Mouse (Mus musculus) forebrain, embryonic 11.5 days (tissue): ENCODE results near the gene Slx4. TPM values are rescaled to one million over a fixed set of nuclear protein-coding genes. Genes with fewer than 3 reads are reported as not detected.
"Not testable (repeated sequence)": the region's sequence is repeated elsewhere in the genome, so short reads cannot be mapped to it uniquely, and the experiment has no call there.

Experiments
- ATAC-seq: fragments of 200-750 bp; cut with Nextera tagmentation; replicated peaks from 2 replicates; pipeline ENCODE4 v1.8.0; 2017; ENCODE audit warnings: moderate TSS enrichment; ENCODE audit not compliant: low FRiP score
- DNase-seq: peaks from one replicate; pipeline ENCODE4 v3.0.0-alpha.2; 2017; ENCODE audit warnings: low spot score
- H3K27ac ChIP-seq: fragments of 300-500 bp; sonication (generic); 2 replicates; pipeline ENCODE4 v1.5.1; 2014; ENCODE audit warnings: low read depth, low read length
- H3K27me3 ChIP-seq: fragments of 300-500 bp; sonication (generic); 2 replicates; pipeline ENCODE4 v1.6.1; 2014; ENCODE audit warnings: mild to moderate bottlenecking, low read length, mixed read lengths; ENCODE audit not compliant: control insufficient read depth, insufficient read depth
- H3K36me3 ChIP-seq: fragments of 300-500 bp; sonication (generic); 2 replicates; pipeline ENCODE4 v1.6.1; 2014; ENCODE audit warnings: mild to moderate bottlenecking, low read length, moderate library complexity, mixed read lengths; ENCODE audit not compliant: control insufficient read depth, insufficient read depth
- H3K4me1 ChIP-seq: fragments of 300-500 bp; sonication (generic); replicated peaks from 2 replicates; pipeline ENCODE4 v1.6.1; 2014; ENCODE audit warnings: low read length, mixed read lengths; ENCODE audit not compliant: control insufficient read depth, insufficient read depth
- H3K4me2 ChIP-seq: fragments of 300-500 bp; sonication (generic); 2 replicates; pipeline ENCODE4 v1.6.1; 2014; ENCODE audit warnings: low read depth, mild to moderate bottlenecking, low read length, moderate library complexity, mixed read lengths; ENCODE audit not compliant: severe bottlenecking
- H3K4me3 ChIP-seq: fragments of 300-500 bp; sonication (generic); 2 replicates; pipeline ENCODE4 v1.5.1; 2014; ENCODE audit warnings: low read depth, low read length
- H3K9ac ChIP-seq: fragments of 300-500 bp; sonication (generic); 2 replicates; pipeline ENCODE4 v1.6.1; 2014; ENCODE audit warnings: low read length
- H3K9me3 ChIP-seq: fragments of 300-500 bp; sonication (generic); 2 replicates; pipeline ENCODE4 v1.6.1; 2016; ENCODE audit warnings: low read length, mixed read lengths; ENCODE audit not compliant: control insufficient read depth
- WGBS: fragments of 180-500 bp; shearing (Covaris S2); extraction: QIAGEN DNeasy Blood & Tissue Kit; methylation state at CpG from one replicate; pipeline ENCODE4 v1.1.7; 2014; 5-methylcytosine and 5-hydroxymethylcytosine counted together
- polyA plus RNA-seq: library from polyadenylated mRNA; unstranded; fragments of >200 nt; fragmentation: Nextera tagmentation; extraction: Ambion mirVana; gene quantifications from 2 replicates; pipeline ENCODE4 v1.2.1, GENCODE M21; 2014

The Slx4 gene
- polyA plus RNA-seq, 1 experiment from 2014 or later: 32.0 TPM

- H3K27me3 ChIP-seq: no peaks in the 10 kb centered on the region
- H3K9ac ChIP-seq: no peak overlapping the region
- H3K27ac ChIP-seq: no peak overlapping the region
- peaks cover 9% of the 10 kb centered on the region; the same call in 1 of the 2 replicates for H3K36me3 ChIP-seq
- WGBS: 57% methylated on average over 3 of the region's 3 CpGs
- H3K9me3 ChIP-seq: no peaks in the 10 kb centered on the region
- DNase-seq: no peak
- ATAC-seq: no peak
- H3K4me3 ChIP-seq: no peak overlapping the region
- H3K4me1 ChIP-seq: no peaks in the 10 kb centered on the region
- H3K4me2 ChIP-seq: no peak overlapping the region
Observed at GRCm38 (mm10) chr16:3976712-3977111, 26.9 kb downstream of the Slx4 start.

GRCm38 (mm10) chr16:3976251-3976671 is 27.3 kb downstream of the Slx4 start, which contains the start of gene Nlrc3:
TSS of gene Nlrc3 (minus strand) at chr16:3976632.
- Histone ChIP-seq H3K27me3 (no peaks in the 10 kb centered on the region), H3K4me1 (no peaks in the 10 kb centered on the region), H3K9me3 (no peaks in the 10 kb centered on the region), H3K36me3 (peaks cover 8% of the 10 kb centered on the region; the same call in 1 of the 2 replicates), H3K4me3 (no peak within 1 kb of the TSS), H3K4me2 (no peak within 1 kb of the TSS), H3K27ac (no peak within 1 kb of the TSS), H3K9ac (no peak within 1 kb of the TSS)
- ATAC-seq (no peak), DNase-seq (no peak)
- 73% methylated on average over 4 of the region's 4 CpGs for WGBS

- ATAC-seq: no peak
Observed at GRCm38 (mm10) chr16:3975658-3976057, 27.9 kb downstream of the Slx4 start.

GRCm38 (mm10) chr16:3974456-3974855 is 29.1 kb downstream of the Slx4 start:
- not testable (repeated sequence) for H3K9me3 ChIP-seq, H3K9ac ChIP-seq, H3K4me3 ChIP-seq, DNase-seq, H3K27me3 ChIP-seq, ATAC-seq, H3K4me2 ChIP-seq, H3K27ac ChIP-seq, H3K36me3 ChIP-seq, H3K4me1 ChIP-seq
- 89% methylated on average over 19 of the region's 19 CpGs for WGBS

More at GRCm38 (mm10) chr16:3975658-3976057, 27.9 kb downstream of the Slx4 start:
- Histone ChIP-seq H3K4me3 (no peak overlapping the region), H3K4me2 (no peak overlapping the region), H3K9me3 (no peaks in the 10 kb centered on the region), H3K27ac (no peak overlapping the region), H3K9ac (no peak overlapping the region), H3K36me3 (peaks cover 5% of the 10 kb centered on the region; the same call in 1 of the 2 replicates), H3K27me3 (no peaks in the 10 kb centered on the region), H3K4me1 (no peaks in the 10 kb centered on the region)
- WGBS: 91% methylated on average over 7 of the region's 7 CpGs
- no peak for DNase-seq

- Histone ChIP-seq H3K4me1 (no peaks in the 10 kb centered on the region), H3K36me3 (no peaks in the 10 kb centered on the region), H3K9ac (no peak overlapping the region), H3K4me2 (no peak overlapping the region), H3K9me3 (no peaks in the 10 kb centered on the region), H3K27ac (no peak overlapping the region), H3K27me3 (no peaks in the 10 kb centered on the region), H3K4me3 (no peak overlapping the region)
- ATAC-seq (no peak), DNase-seq (no peak)
- WGBS: 90% methylated on average over 3 of the region's 3 CpGs
Observed at GRCm38 (mm10) chr16:3965534-3965933, 38.0 kb downstream of the Slx4 start.

GRCm38 (mm10) chr16:3964990-3965389 is 38.6 kb downstream of the Slx4 start:
- no peaks in the 10 kb centered on the region for H3K27me3 ChIP-seq
- H3K4me2 ChIP-seq: no peak overlapping the region
- no peaks in the 10 kb centered on the region for H3K36me3 ChIP-seq
- no peak overlapping the region for H3K9ac ChIP-seq
- H3K27ac ChIP-seq: no peak overlapping the region
- DNase-seq: no peak
- no peaks in the 10 kb centered on the region for H3K4me1 ChIP-seq
- H3K9me3 ChIP-seq: no peaks in the 10 kb centered on the region
- ATAC-seq: no peak
- no peak overlapping the region for H3K4me3 ChIP-seq
- WGBS: 85% methylated on average over 10 of the region's 10 CpGs

GRCm38 (mm10) chr16:3959261-3959660 is 44.3 kb downstream of the Slx4 start:
- Histone ChIP-seq H3K4me3 (no peak overlapping the region), H3K4me1 (no peaks in the 10 kb centered on the region), H3K9ac (no peak overlapping the region), H3K4me2 (no peak overlapping the region), H3K27me3 (no peaks in the 10 kb centered on the region), H3K36me3 (no peaks in the 10 kb centered on the region), H3K27ac (no peak overlapping the region), H3K9me3 (no peaks in the 10 kb centered on the region)
- DNase-seq: no peak
- ATAC-seq: no peak
- WGBS: 84% methylated on average over 2 of the region's 2 CpGs

GRCm38 (mm10) chr16:3956369-3956768 is 47.2 kb downstream of the Slx4 start:
- Histone ChIP-seq H3K4me2 (no peak overlapping the region), H3K27ac (no peak overlapping the region), H3K36me3 (no peaks in the 10 kb centered on the region), H3K9ac (no peak overlapping the region), H3K4me1 (no peaks in the 10 kb centered on the region), H3K4me3 (no peak overlapping the region), H3K27me3 (no peaks in the 10 kb centered on the region), H3K9me3 (no peaks in the 10 kb centered on the region)
- ATAC-seq (no peak), DNase-seq (no peak)
- WGBS: 81% methylated on average over 6 of the region's 6 CpGs

GRCm38 (mm10) chr16:3951141-3951540 is 52.4 kb downstream of the Slx4 start:
- H3K4me1 ChIP-seq: no peaks in the 10 kb centered on the region
- no peak overlapping the region for H3K27ac ChIP-seq
- H3K9me3 ChIP-seq: no peaks in the 10 kb centered on the region
- no peak overlapping the region for H3K4me2 ChIP-seq
- DNase-seq: no peak
- no peak overlapping the region for H3K9ac ChIP-seq
- ATAC-seq: no peak
- 89% methylated on average over 1 of the region's 1 CpGs for WGBS
- no peaks in the 10 kb centered on the region for H3K36me3 ChIP-seq
- no peak overlapping the region for H3K4me3 ChIP-seq
- H3K27me3 ChIP-seq: no peaks in the 10 kb centered on the region
